Mouse (Mus musculus) layer of hippocampus, adult 6 months (tissue): ENCODE results near the gene P2ry13. TPM values are rescaled to one million over a fixed set of nuclear protein-coding genes. Genes with fewer than 3 reads are reported as not detected.

Experiments
- long read RNA-seq, 2 experiments: library from polyadenylated mRNA; unstranded; transcript quantifications; one replicate each; pipeline ENCODE4 v2.0.0; 2019 to 2020
- polyA plus RNA-seq: library from polyadenylated mRNA; unstranded; fragments of <200 nt; fragmentation: Nextera tagmentation; gene quantifications from 2 replicates; pipeline ENCODE4 v1.2.3, GENCODE M21; 2021

P2ry13 gene
- 4.2 and 4.6 TPM in 2 replicates for polyA plus RNA-seq
- long read RNA-seq, experiment 1, partial matches to known transcripts: 0 of 4 reads
- long read RNA-seq, experiment 1, other reads (novel, unspliced or antisense): 2 of 4 reads
- long read RNA-seq, experiment 2, transcript P2ry13-201 (2 exons, 2,528 nt): major isoform, 20 of 20 reads
- long read RNA-seq, experiment 2, partial matches to known transcripts: 0 of 20 reads
- long read RNA-seq, experiment 2, other reads (novel, unspliced or antisense): 0 of 20 reads

GRCm38 (mm10) chr3:59210727-59211126, at the start of gene P2ry13:
TSS of gene P2ry13 (minus strand) at chr3:59210882.

DNA sequence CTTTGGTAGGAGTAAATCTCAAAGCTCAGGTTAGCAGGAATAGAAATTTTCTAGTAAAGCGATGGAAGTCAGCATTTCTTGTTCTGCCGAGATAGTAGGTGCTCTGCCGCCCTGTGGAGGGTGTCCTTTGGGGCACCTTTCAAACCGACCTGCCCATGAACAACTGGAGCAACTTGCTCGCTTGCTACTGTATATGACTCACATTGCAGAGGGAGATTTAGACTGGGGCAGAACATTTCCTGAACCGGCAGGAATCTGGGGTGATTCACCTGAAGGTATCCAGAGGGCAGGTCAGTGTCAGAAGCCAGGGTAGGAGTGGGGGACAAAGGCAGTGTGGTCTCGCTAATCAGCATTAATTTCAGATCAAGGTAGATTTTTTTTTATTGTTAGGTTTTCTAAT, 15.7 kb downstream of the P2ry13 start, which contains the start of gene Gpr87:
TSS of gene Gpr87 (minus strand) at position 167 of the 400 bp plus-strand sequence.

Other genes starting within 250 kb of the P2ry13 start
- 3.0 and 4.5 TPM in 2 replicates for gene Med12l, start 205.1 kb downstream of the P2ry13 start, polyA plus RNA-seq
- gene Gpr171, start 109.1 kb downstream of the P2ry13 start, polyA plus RNA-seq: not detected in 2 replicates
- gene P2ry14, start 57.3 kb downstream of the P2ry13 start, polyA plus RNA-seq: 1.8 and 2.2 TPM in 2 replicates
- 0.13 TPM in 1 of 2 replicates, not detected in the other for gene Gpr87, start 15.8 kb downstream of the P2ry13 start, polyA plus RNA-seq
- gene P2ry12, start 52.0 kb upstream of the P2ry13 start, polyA plus RNA-seq: 91.1 and 99.8 TPM in 2 replicates
- 0.30 and 0.38 TPM in 2 replicates for gene Igsf10, start 133.5 kb upstream of the P2ry13 start, polyA plus RNA-seq